Mouse (Mus musculus): ENCODE results near the gene Rnf2. TPM values are rescaled to one million over a fixed set of nuclear protein-coding genes. Genes with fewer than 3 reads are reported as not detected.
"Not testable (repeated sequence)": the region's sequence is repeated elsewhere in the genome, so short reads cannot be mapped to it uniquely, and the experiment has no call there.

Gene Rnf2
- polyA plus RNA-seq, 1 experiment from 2014 or later, result 85.1 TPM

- Histone ChIP-seq H3K4me3 (ENCODE audit: low read depth, low read length) (no peak overlapping the region), H3K27me3 (replicated peaks; ENCODE audit: control insufficient read depth, insufficient read depth, low read length) (no peaks in the 10 kb centered on the region), H3K4me2 (ENCODE audit: low read depth, low read length) (no peak overlapping the region), H3K4me1 (ENCODE audit: control insufficient read depth, insufficient read depth, low read length) (peaks cover 39% of the 10 kb centered on the region), H3K36me3 (ENCODE audit: control insufficient read depth, insufficient read depth, low read length) (0 out of 2 replicates have a peak, but pooled peaks cover 4% of the 10 kb centered on the region), H3K9me3 (ENCODE audit: control insufficient read depth, low read length) (no peaks in the 10 kb centered on the region), H3K27ac (replicated peaks; ENCODE audit: low read depth, low read length) (no peak overlapping the region), H3K9ac (ENCODE audit: low read depth, low read length) (no peak overlapping the region)
- DNase-seq (ENCODE audit: low spot score), result no peak
- ATAC-seq (ENCODE audit: low read depth), result no peak
- WGBS, result 56% methylated on average over 6 of the region's 6 CpGs
These were observed 6.0 kb downstream of the Rnf2 start for GRCm38 (mm10) chr1:151494711-151495110.

GRCm38 (mm10) chr1:151493826-151494225 is 6.9 kb downstream of the Rnf2 start:
- no peak overlapping the region for H3K4me2 ChIP-seq (ENCODE audit: low read depth, low read length)
- no peaks in the 10 kb centered on the region for H3K9me3 ChIP-seq (ENCODE audit: control insufficient read depth, low read length)
- H3K4me3 ChIP-seq (ENCODE audit: low read depth, low read length), result no peak overlapping the region
- H3K27me3 ChIP-seq (replicated peaks; ENCODE audit: control insufficient read depth, insufficient read depth, low read length), result no peaks in the 10 kb centered on the region
- DNase-seq (ENCODE audit: low spot score), result no peak
- peaks cover 37% of the 10 kb centered on the region for H3K4me1 ChIP-seq (ENCODE audit: control insufficient read depth, insufficient read depth, low read length)
- H3K27ac ChIP-seq (replicated peaks; ENCODE audit: low read depth, low read length), result no peak overlapping the region
- H3K36me3 ChIP-seq (ENCODE audit: control insufficient read depth, insufficient read depth, low read length), result 0 out of 2 replicates have a peak, but pooled peaks cover 4% of the 10 kb centered on the region
- H3K9ac ChIP-seq (ENCODE audit: low read depth, low read length), result no peak overlapping the region
- ATAC-seq (ENCODE audit: low read depth), result no peak

GRCm38 (mm10) chr1:151492419-151492818 is 8.3 kb downstream of the Rnf2 start:
- Histone ChIP-seq H3K36me3 (ENCODE audit: control insufficient read depth, insufficient read depth, low read length) (0 out of 2 replicates have a peak, but pooled peaks cover 4% of the 10 kb centered on the region), H3K4me3 (ENCODE audit: low read depth, low read length) (no peak overlapping the region), H3K4me1 (ENCODE audit: control insufficient read depth, insufficient read depth, low read length) (peaks cover 27% of the 10 kb centered on the region), H3K9ac (ENCODE audit: low read depth, low read length) (no peak overlapping the region), H3K27me3 (replicated peaks; ENCODE audit: control insufficient read depth, insufficient read depth, low read length) (no peaks in the 10 kb centered on the region), H3K27ac (replicated peaks; ENCODE audit: low read depth, low read length) (no peak overlapping the region), H3K4me2 (ENCODE audit: low read depth, low read length) (no peak overlapping the region), H3K9me3 (ENCODE audit: control insufficient read depth, low read length) (no peaks in the 10 kb centered on the region)
- DNase-seq (ENCODE audit: low spot score) (no peak), ATAC-seq (ENCODE audit: low read depth) (no peak)
- WGBS, result 54% methylated on average over 1 of the region's 1 CpGs

DNA sequence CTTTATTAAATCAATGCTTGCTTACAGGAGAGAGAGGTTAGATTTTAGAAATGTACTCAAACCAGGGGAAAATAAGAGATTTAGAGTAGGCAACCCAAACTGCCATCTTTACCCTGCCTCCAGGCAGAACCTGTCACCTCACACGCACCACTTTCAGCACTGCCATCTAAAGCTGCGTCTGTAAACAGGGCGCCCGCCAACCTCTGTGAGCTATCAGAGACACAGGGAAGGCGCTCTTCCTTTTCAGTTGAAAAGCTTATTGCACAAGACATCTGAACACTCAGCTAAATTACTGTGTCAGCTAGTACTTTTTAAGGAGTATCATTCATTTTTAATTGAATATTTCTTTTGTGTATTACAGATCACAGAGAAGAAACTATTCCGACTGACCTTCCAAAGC is 10.9 kb downstream of the Rnf2 start:
- H3K4me1 ChIP-seq (ENCODE audit: control insufficient read depth, insufficient read depth, low read length), result peaks cover 10% of the 10 kb centered on the region
- no peak overlapping the region for H3K9ac ChIP-seq (ENCODE audit: low read depth, low read length)
- DNase-seq (ENCODE audit: low spot score) (no peak), ATAC-seq (ENCODE audit: low read depth) (no peak)
- no peak overlapping the region for H3K27ac ChIP-seq (replicated peaks; ENCODE audit: low read depth, low read length)
- 81% methylated on average over 6 of the region's 6 CpGs for WGBS
- no peaks in the 10 kb centered on the region for H3K9me3 ChIP-seq (ENCODE audit: control insufficient read depth, low read length)
- no peak overlapping the region for H3K4me2 ChIP-seq (ENCODE audit: low read depth, low read length)
- H3K36me3 ChIP-seq (ENCODE audit: control insufficient read depth, insufficient read depth, low read length), result peaks cover 4% of the 10 kb centered on the region; the same call in 1 of the 2 replicates
- H3K27me3 ChIP-seq (replicated peaks; ENCODE audit: control insufficient read depth, insufficient read depth, low read length), result no peaks in the 10 kb centered on the region
- no peak overlapping the region for H3K4me3 ChIP-seq (ENCODE audit: low read depth, low read length)

- Histone ChIP-seq H3K4me2 (ENCODE audit: low read depth, low read length) (no peak overlapping the region), H3K4me1 (ENCODE audit: control insufficient read depth, insufficient read depth, low read length) (no peaks in the 10 kb centered on the region), H3K4me3 (ENCODE audit: low read depth, low read length) (no peak overlapping the region), H3K36me3 (ENCODE audit: control insufficient read depth, insufficient read depth, low read length) (peaks cover 23% of the 10 kb centered on the region; the same call in 1 of the 2 replicates), H3K9ac (ENCODE audit: low read depth, low read length) (no peak overlapping the region), H3K9me3 (ENCODE audit: control insufficient read depth, low read length) (no peaks in the 10 kb centered on the region), H3K27ac (replicated peaks; ENCODE audit: low read depth, low read length) (no peak overlapping the region), H3K27me3 (replicated peaks; ENCODE audit: control insufficient read depth, insufficient read depth, low read length) (no peaks in the 10 kb centered on the region)
- 81% methylated on average over 5 of the region's 5 CpGs for WGBS
- ATAC-seq (ENCODE audit: low read depth), result no peak
- no peak for DNase-seq (ENCODE audit: low spot score)
These were observed 16.0 kb downstream of the Rnf2 start for GRCm38 (mm10) chr1:151484754-151485153.

- Histone ChIP-seq H3K9ac (ENCODE audit: low read depth, low read length) (no peak overlapping the region), H3K36me3 (ENCODE audit: control insufficient read depth, insufficient read depth, low read length) (peaks cover 24% of the 10 kb centered on the region), H3K9me3 (ENCODE audit: control insufficient read depth, low read length) (no peaks in the 10 kb centered on the region), H3K4me2 (ENCODE audit: low read depth, low read length) (no peak overlapping the region), H3K27ac (replicated peaks; ENCODE audit: low read depth, low read length) (no peak overlapping the region), H3K27me3 (replicated peaks; ENCODE audit: control insufficient read depth, insufficient read depth, low read length) (no peaks in the 10 kb centered on the region), H3K4me1 (ENCODE audit: control insufficient read depth, insufficient read depth, low read length) (0 out of 2 replicates have a peak, but pooled peaks cover 4% of the 10 kb centered on the region), H3K4me3 (ENCODE audit: low read depth, low read length) (no peak overlapping the region)
- DNase-seq (ENCODE audit: low spot score) (no peak), ATAC-seq (ENCODE audit: low read depth) (no peak)
- WGBS, result 56% methylated on average over 1 of the region's 1 CpGs
These were observed 17.2 kb downstream of the Rnf2 start for GRCm38 (mm10) chr1:151483568-151483967.

DNA sequence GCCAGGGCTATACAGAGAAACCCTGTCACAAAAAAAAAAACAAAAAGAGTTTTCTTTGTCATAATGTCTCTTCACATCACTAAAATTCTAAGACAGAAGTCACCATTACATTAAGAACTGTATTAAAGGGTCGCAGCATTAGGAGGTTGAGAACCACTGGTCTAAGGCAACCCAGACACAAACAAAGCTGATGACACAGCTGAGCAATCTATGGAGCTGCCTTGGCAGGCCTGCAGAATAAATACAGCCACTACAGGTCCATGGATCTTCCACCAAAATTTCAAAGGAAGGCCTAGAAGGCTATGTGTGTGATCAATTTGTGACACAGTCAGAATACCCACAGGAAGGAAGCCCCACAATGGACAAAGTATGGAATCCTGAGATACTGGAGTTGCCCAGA is 18.3 kb downstream of the Rnf2 start:
- ATAC-seq (ENCODE audit: low read depth) (no peak), DNase-seq (ENCODE audit: low spot score) (no peak)
- Histone ChIP-seq H3K9me3 (ENCODE audit: control insufficient read depth, low read length) (no peaks in the 10 kb centered on the region), H3K4me1 (ENCODE audit: control insufficient read depth, insufficient read depth, low read length) (0 out of 2 replicates have a peak, but pooled peaks cover 4% of the 10 kb centered on the region), H3K27me3 (replicated peaks; ENCODE audit: control insufficient read depth, insufficient read depth, low read length) (no peaks in the 10 kb centered on the region), H3K36me3 (ENCODE audit: control insufficient read depth, insufficient read depth, low read length) (peaks cover 33% of the 10 kb centered on the region), H3K4me3 (ENCODE audit: low read depth, low read length) (no peak overlapping the region), H3K27ac (replicated peaks; ENCODE audit: low read depth, low read length) (no peak overlapping the region), H3K9ac (ENCODE audit: low read depth, low read length) (no peak overlapping the region), H3K4me2 (ENCODE audit: low read depth, low read length) (no peak overlapping the region)
- 94% methylated on average over 1 of the region's 1 CpGs for WGBS

- not testable (repeated sequence) for H3K9me3 ChIP-seq (ENCODE audit: control insufficient read depth, low read length); H3K27me3 ChIP-seq (replicated peaks; ENCODE audit: control insufficient read depth, insufficient read depth, low read length); DNase-seq (ENCODE audit: low spot score); ATAC-seq (ENCODE audit: low read depth); H3K4me1 ChIP-seq (ENCODE audit: control insufficient read depth, insufficient read depth, low read length); H3K27ac ChIP-seq (replicated peaks; ENCODE audit: low read depth, low read length); H3K4me2 ChIP-seq (ENCODE audit: low read depth, low read length); H3K9ac ChIP-seq (ENCODE audit: low read depth, low read length); H3K4me3 ChIP-seq (ENCODE audit: low read depth, low read length)
- WGBS, result 93% methylated on average over 8 of the region's 8 CpGs
- peaks cover 76% of the 10 kb centered on the region for H3K36me3 ChIP-seq (ENCODE audit: control insufficient read depth, insufficient read depth, low read length)
These were observed 28.4 kb downstream of the Rnf2 start for GRCm38 (mm10) chr1:151472386-151472785.

- DNase-seq (ENCODE audit: low spot score), result no peak
- WGBS, result 73% methylated on average over 7 of the region's 7 CpGs
These were observed 29.3 kb downstream of the Rnf2 start for GRCm38 (mm10) chr1:151471429-151471828.

More at GRCm38 (mm10) chr1:151471429-151471828, 29.3 kb downstream of the Rnf2 start:
- Histone ChIP-seq H3K36me3 (ENCODE audit: control insufficient read depth, insufficient read depth, low read length) (peaks cover 68% of the 10 kb centered on the region), H3K27ac (replicated peaks; ENCODE audit: low read depth, low read length) (no peak overlapping the region), H3K9ac (ENCODE audit: low read depth, low read length) (no peak overlapping the region), H3K4me2 (ENCODE audit: low read depth, low read length) (no peak overlapping the region), H3K9me3 (ENCODE audit: control insufficient read depth, low read length) (no peaks in the 10 kb centered on the region), H3K4me1 (ENCODE audit: control insufficient read depth, insufficient read depth, low read length) (no peaks in the 10 kb centered on the region), H3K27me3 (replicated peaks; ENCODE audit: control insufficient read depth, insufficient read depth, low read length) (no peaks in the 10 kb centered on the region), H3K4me3 (ENCODE audit: low read depth, low read length) (no peak overlapping the region)
- no peak for ATAC-seq (ENCODE audit: low read depth)

Measured in embryonic facial prominence, embryonic 14.5 days (tissue).